Mouse (Mus musculus): ENCODE results near the gene Tnni3k. TPM values are rescaled to one million over a fixed set of nuclear protein-coding genes. Genes with fewer than 3 reads are reported as not detected.
A peak's percentile ranks its signal among the peaks of the same experiment; 100 is the strongest.

The Tnni3k gene
- polyA plus RNA-seq, 1 experiment from 2014 or later = 0.10 TPM

DNA sequence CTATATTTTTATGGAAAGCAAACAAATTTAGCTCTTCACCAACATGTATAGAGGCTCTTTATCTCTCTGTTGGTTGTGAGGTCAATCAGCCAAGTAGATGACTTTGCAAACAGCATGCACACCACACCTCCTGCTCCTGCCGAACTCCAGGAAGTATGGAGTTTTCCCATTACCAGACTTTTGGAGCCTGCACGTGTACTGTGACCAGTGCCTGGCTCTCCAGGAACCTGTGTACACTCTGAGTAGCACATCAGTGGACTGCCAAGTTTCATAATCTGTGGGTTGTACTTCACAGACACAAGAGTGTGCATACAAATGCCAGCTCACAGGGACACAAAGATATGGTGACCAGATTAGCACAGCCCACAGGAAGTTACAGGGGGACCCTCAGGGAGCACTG lies 84.2 kb downstream of the Tnni3k start:
- Histone ChIP-seq H3K4me3 (ENCODE audit: low read length) (no peak overlapping the region), H3K27ac (ENCODE audit: low read depth, low read length) (no peak overlapping the region), H3K9ac (ENCODE audit: low read depth, low read length) (no peak overlapping the region), H3K9me3 (ENCODE audit: control insufficient read depth, low read length) (no peaks in the 10 kb centered on the region), H3K4me1 (ENCODE audit: control insufficient read depth, insufficient read depth, low read depth, low read length) (no peaks in the 10 kb centered on the region), H3K36me3 (ENCODE audit: control insufficient read depth, insufficient read depth, low read length) (no peaks in the 10 kb centered on the region), H3K4me2 (ENCODE audit: low read length) (no peak overlapping the region), H3K27me3 (replicated peaks; ENCODE audit: control insufficient read depth, insufficient read depth, low read length) (no peaks in the 10 kb centered on the region)
- no peak for ATAC-seq
- WGBS = 77% methylated on average over 2 of the region's 2 CpGs

DNA sequence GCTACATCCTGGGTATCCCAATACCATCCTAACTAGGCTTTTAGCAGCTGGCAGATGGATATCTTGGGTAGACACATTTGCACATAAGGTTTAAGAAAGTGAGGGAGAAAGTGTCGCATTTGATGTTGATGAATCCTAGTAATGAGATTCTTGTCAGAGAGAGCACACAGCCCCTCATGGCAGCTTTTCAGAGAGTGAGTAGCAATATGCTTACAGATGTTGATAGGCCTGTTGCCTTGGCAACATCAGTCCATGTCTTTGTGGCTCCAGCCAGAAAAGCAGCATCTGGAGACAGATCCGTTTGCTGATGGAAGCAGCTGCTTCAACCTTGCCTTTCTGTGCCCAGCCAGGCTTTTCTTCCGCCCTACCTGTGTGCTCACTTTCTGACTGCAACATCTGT lies 93.9 kb downstream of the Tnni3k start:
- ATAC-seq = peak; percentile 85
- Histone ChIP-seq H3K9me3 (ENCODE audit: control insufficient read depth, low read length) (peaks cover 4% of the 10 kb centered on the region), H3K27me3 (replicated peaks; ENCODE audit: control insufficient read depth, insufficient read depth, low read length) (no peaks in the 10 kb centered on the region), H3K27ac (ENCODE audit: low read depth, low read length) (0 out of 2 replicates have a peak overlapping the region, but pooled peaks have one; percentile 48), H3K9ac (ENCODE audit: low read depth, low read length) (no peak overlapping the region), H3K4me1 (ENCODE audit: control insufficient read depth, insufficient read depth, low read depth, low read length) (no peaks in the 10 kb centered on the region; the same call in none of the 2 replicates), H3K36me3 (ENCODE audit: control insufficient read depth, insufficient read depth, low read length) (no peaks in the 10 kb centered on the region), H3K4me2 (ENCODE audit: low read length) (no peak overlapping the region), H3K4me3 (ENCODE audit: low read length) (no peak overlapping the region)
- WGBS = 40% methylated on average over 3 of the region's 3 CpGs

DNA sequence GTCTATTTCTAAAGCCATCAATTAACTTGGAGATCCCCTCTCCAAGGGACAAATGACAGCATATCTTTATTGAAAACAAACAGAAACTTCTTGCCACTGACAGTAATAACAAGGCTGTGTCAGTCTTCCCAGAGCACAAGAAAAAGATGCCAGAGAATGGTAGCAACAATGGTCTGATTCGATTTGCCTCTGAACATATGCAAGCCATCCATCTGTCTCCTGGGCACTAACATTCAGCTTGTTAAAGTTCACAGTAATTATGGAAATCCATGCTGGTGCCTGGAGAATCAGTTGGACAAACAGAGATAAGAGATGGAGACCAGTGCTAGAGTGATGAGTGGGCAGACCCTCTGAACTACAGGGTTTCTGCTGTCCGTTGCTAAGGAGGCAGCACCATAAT lies 102.1 kb downstream of the Tnni3k start:
- no peaks in the 10 kb centered on the region for H3K9me3 ChIP-seq (ENCODE audit: control insufficient read depth, low read length)
- H3K9ac ChIP-seq (ENCODE audit: low read depth, low read length) = no peak overlapping the region
- H3K36me3 ChIP-seq (ENCODE audit: control insufficient read depth, insufficient read depth, low read length) = no peaks in the 10 kb centered on the region
- H3K4me1 ChIP-seq (ENCODE audit: control insufficient read depth, insufficient read depth, low read depth, low read length) = no peaks in the 10 kb centered on the region
- no peak overlapping the region for H3K4me2 ChIP-seq (ENCODE audit: low read length)
- no peak overlapping the region for H3K4me3 ChIP-seq (ENCODE audit: low read length)
- H3K27ac ChIP-seq (ENCODE audit: low read depth, low read length) = no peak overlapping the region
- H3K27me3 ChIP-seq (replicated peaks; ENCODE audit: control insufficient read depth, insufficient read depth, low read length) = no peaks in the 10 kb centered on the region
- no peak for ATAC-seq
- 45% methylated on average over 2 of the region's 2 CpGs for WGBS

DNA sequence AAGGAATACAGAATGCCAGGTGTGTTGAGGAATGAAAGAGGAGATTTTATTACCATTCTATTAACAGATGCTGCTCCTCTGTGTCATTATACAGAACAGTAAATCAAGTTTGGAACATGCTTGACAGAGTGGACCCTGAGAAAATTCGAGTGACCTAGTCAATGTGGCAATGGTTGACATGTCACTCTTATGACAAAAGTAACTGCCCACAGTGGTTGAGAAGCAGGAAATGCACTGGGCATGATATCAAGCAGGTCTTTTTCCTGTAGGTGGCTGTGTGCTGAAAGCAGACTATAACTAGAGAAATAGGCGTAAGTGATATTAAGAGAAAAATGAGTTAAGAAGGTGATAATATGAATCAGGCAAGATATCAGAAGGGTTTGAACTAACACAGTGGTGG lies 105.7 kb downstream of the Tnni3k start:
- no peak for ATAC-seq
- H3K27ac ChIP-seq (ENCODE audit: low read depth, low read length) = no peak overlapping the region
- whole genome bisulfite sequencing = 78% methylated on average over 2 of the region's 2 CpGs
- H3K9me3 ChIP-seq (ENCODE audit: control insufficient read depth, low read length) = no peaks in the 10 kb centered on the region
- H3K9ac ChIP-seq (ENCODE audit: low read depth, low read length) = no peak overlapping the region
- H3K4me1 ChIP-seq (ENCODE audit: control insufficient read depth, insufficient read depth, low read depth, low read length) = no peaks in the 10 kb centered on the region
- no peak overlapping the region for H3K4me2 ChIP-seq (ENCODE audit: low read length)
- no peaks in the 10 kb centered on the region for H3K27me3 ChIP-seq (replicated peaks; ENCODE audit: control insufficient read depth, insufficient read depth, low read length)
- no peaks in the 10 kb centered on the region for H3K36me3 ChIP-seq (ENCODE audit: control insufficient read depth, insufficient read depth, low read length)
- H3K4me3 ChIP-seq (ENCODE audit: low read length) = no peak overlapping the region

DNA sequence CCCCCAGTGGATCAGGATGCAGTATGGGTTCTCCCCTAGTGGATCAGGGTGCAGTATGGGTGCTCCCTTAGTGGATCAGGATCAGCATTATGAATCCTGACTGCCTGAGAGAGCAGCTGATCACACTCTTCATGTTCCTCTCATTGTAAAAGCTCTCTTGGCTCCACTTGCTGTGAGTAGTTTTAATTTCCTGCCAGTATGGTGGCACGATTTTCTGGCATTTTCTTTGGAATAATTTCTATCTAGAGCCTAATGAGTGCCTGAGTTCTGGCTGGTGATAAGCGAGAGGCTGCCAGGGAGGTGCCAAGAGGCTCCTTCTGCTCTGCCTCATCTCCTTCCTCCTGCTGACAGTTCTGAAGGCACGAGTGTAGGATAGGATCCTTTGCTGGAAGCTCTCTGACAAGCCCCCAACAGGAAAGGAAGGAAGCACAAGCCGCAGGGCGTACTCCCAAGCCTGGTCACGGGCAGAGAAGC lies 109.5 kb downstream of the Tnni3k start:
- WGBS = 75% methylated on average over 6 of the region's 6 CpGs

DNA sequence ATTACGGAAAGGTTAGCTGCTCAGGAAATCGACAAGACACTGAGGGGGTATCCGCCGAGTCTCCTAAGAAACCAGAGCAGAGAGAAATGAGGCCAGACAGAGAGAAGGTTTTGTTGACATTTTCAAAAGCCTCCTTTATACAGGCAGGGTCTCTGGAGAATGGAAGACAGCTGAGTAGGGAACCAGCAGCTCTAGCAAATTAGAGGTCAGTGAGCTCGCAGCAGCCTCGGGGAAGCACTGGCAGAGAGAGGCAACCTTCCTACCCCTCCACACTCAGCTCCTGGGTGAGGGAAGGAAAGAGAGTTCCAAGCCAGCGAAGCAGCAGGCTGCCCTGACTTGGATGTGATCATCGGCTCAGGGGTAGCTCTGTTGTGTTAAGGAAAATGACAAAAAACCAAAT lies 127.5 kb downstream of the Tnni3k start:
- Histone ChIP-seq H3K9ac (ENCODE audit: low read depth, low read length) (no peak overlapping the region), H3K27ac (ENCODE audit: low read depth, low read length) (no peak overlapping the region), H3K4me1 (ENCODE audit: control insufficient read depth, insufficient read depth, low read depth, low read length) (peaks cover 2% of the 10 kb centered on the region; the same call in 1 of the 2 replicates), H3K4me3 (ENCODE audit: low read length) (no peak overlapping the region), H3K36me3 (ENCODE audit: control insufficient read depth, insufficient read depth, low read length) (no peaks in the 10 kb centered on the region), H3K9me3 (ENCODE audit: control insufficient read depth, low read length) (no peaks in the 10 kb centered on the region), H3K27me3 (replicated peaks; ENCODE audit: control insufficient read depth, insufficient read depth, low read length) (no peaks in the 10 kb centered on the region), H3K4me2 (ENCODE audit: low read length) (0 out of 2 replicates have a peak overlapping the region, but pooled peaks have one; percentile 11)
- 30% methylated on average over 8 of the region's 8 CpGs for WGBS
- ATAC-seq = peak; percentile 76

More for the DNA sequence above, 109.5 kb downstream of the Tnni3k start:
- Histone ChIP-seq H3K4me2 (ENCODE audit: low read length) (no peak overlapping the region), H3K9ac (ENCODE audit: low read depth, low read length) (no peak overlapping the region), H3K9me3 (ENCODE audit: control insufficient read depth, low read length) (no peaks in the 10 kb centered on the region), H3K27ac (ENCODE audit: low read depth, low read length) (no peak overlapping the region), H3K36me3 (ENCODE audit: control insufficient read depth, insufficient read depth, low read length) (no peaks in the 10 kb centered on the region), H3K4me1 (ENCODE audit: control insufficient read depth, insufficient read depth, low read depth, low read length) (no peaks in the 10 kb centered on the region), H3K4me3 (ENCODE audit: low read length) (no peak overlapping the region), H3K27me3 (replicated peaks; ENCODE audit: control insufficient read depth, insufficient read depth, low read length) (no peaks in the 10 kb centered on the region)
- peak; percentile 75 for ATAC-seq

GRCm38 (mm10) chr3:154924936-154925335 lies 130.3 kb downstream of the Tnni3k start:
- no peak overlapping the region for H3K9ac ChIP-seq (ENCODE audit: low read depth, low read length)
- no peaks in the 10 kb centered on the region for H3K9me3 ChIP-seq (ENCODE audit: control insufficient read depth, low read length)
- no peak overlapping the region for H3K4me3 ChIP-seq (ENCODE audit: low read length)
- 94% methylated on average over 8 of the region's 8 CpGs for WGBS
- H3K27me3 ChIP-seq (replicated peaks; ENCODE audit: control insufficient read depth, insufficient read depth, low read length) = no peaks in the 10 kb centered on the region
- no peak overlapping the region for H3K4me2 ChIP-seq (ENCODE audit: low read length)
- H3K27ac ChIP-seq (ENCODE audit: low read depth, low read length) = no peak overlapping the region
- no peaks in the 10 kb centered on the region for H3K36me3 ChIP-seq (ENCODE audit: control insufficient read depth, insufficient read depth, low read length)
- H3K4me1 ChIP-seq (ENCODE audit: control insufficient read depth, insufficient read depth, low read depth, low read length) = peaks cover 2% of the 10 kb centered on the region; the same call in 1 of the 2 replicates
- no peak for ATAC-seq

DNA sequence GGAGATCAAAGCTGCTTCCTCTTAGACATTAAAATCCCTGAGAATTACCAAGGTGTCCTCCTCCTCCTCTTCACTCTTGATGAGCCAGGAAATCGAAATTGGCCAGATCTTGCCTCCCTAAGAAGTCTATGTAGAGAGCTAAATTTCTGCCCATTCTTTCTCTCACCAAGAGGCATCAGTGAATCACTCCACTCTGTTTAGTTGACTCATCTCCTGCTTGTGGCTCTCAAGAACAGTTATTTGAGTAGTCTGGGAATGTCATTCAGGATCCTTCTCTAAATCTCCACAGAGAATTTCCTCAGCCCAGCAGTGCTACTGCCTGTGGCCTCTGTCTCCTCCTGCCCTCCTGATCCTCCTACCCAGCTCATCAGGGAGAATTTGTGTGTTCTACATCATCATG lies 139.6 kb downstream of the Tnni3k start:
- Histone ChIP-seq H3K27ac (ENCODE audit: low read depth, low read length) (no peak overlapping the region), H3K9ac (ENCODE audit: low read depth, low read length) (no peak overlapping the region), H3K4me2 (ENCODE audit: low read length) (no peak overlapping the region), H3K36me3 (ENCODE audit: control insufficient read depth, insufficient read depth, low read length) (no peaks in the 10 kb centered on the region), H3K9me3 (ENCODE audit: control insufficient read depth, low read length) (no peaks in the 10 kb centered on the region), H3K4me3 (ENCODE audit: low read length) (no peak overlapping the region), H3K27me3 (replicated peaks; ENCODE audit: control insufficient read depth, insufficient read depth, low read length) (no peaks in the 10 kb centered on the region), H3K4me1 (ENCODE audit: control insufficient read depth, insufficient read depth, low read depth, low read length) (no peaks in the 10 kb centered on the region)
- WGBS = 61% methylated on average over 1 of the region's 1 CpGs
- no peak for ATAC-seq

DNA sequence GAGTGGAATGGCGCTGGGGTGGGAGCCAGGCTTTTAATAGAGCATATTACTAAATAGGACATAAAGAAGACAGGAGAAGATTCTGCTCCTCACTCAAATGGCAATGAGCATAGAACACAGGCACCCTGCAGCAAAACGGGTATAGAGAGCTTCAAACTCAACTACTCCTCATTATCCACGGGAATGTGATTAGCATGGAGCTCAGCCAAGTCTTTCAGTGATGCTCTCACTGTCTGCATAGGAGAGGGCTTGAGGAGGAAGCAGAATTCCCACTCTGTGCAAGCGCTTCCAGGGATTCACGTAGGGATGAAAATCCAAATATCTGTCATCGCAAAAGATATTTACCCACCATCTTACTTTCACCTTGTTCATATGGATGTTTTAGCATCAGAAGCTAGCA lies 141.6 kb downstream of the Tnni3k start:
- Histone ChIP-seq H3K27ac (ENCODE audit: low read depth, low read length) (no peak overlapping the region), H3K9ac (ENCODE audit: low read depth, low read length) (no peak overlapping the region), H3K27me3 (replicated peaks; ENCODE audit: control insufficient read depth, insufficient read depth, low read length) (no peaks in the 10 kb centered on the region), H3K9me3 (ENCODE audit: control insufficient read depth, low read length) (no peaks in the 10 kb centered on the region), H3K4me1 (ENCODE audit: control insufficient read depth, insufficient read depth, low read depth, low read length) (no peaks in the 10 kb centered on the region), H3K36me3 (ENCODE audit: control insufficient read depth, insufficient read depth, low read length) (no peaks in the 10 kb centered on the region), H3K4me2 (ENCODE audit: low read length) (no peak overlapping the region), H3K4me3 (ENCODE audit: low read length) (no peak overlapping the region)
- 59% methylated on average over 6 of the region's 6 CpGs for WGBS
- ATAC-seq = no peak

- H3K4me3 ChIP-seq (ENCODE audit: low read length) = no peak overlapping the region
- no peaks in the 10 kb centered on the region for H3K36me3 ChIP-seq (ENCODE audit: control insufficient read depth, insufficient read depth, low read length)
- 74% methylated on average over 7 of the region's 7 CpGs for WGBS
These were observed 158.5 kb downstream of the Tnni3k start for GRCm38 (mm10) chr3:154896737-154897136.

More at GRCm38 (mm10) chr3:154896737-154897136, 158.5 kb downstream of the Tnni3k start:
- Histone ChIP-seq H3K9ac (ENCODE audit: low read depth, low read length) (no peak overlapping the region), H3K4me1 (ENCODE audit: control insufficient read depth, insufficient read depth, low read depth, low read length) (no peaks in the 10 kb centered on the region), H3K27me3 (replicated peaks; ENCODE audit: control insufficient read depth, insufficient read depth, low read length) (no peaks in the 10 kb centered on the region), H3K4me2 (ENCODE audit: low read length) (no peak overlapping the region), H3K27ac (ENCODE audit: low read depth, low read length) (no peak overlapping the region), H3K9me3 (ENCODE audit: control insufficient read depth, low read length) (no peaks in the 10 kb centered on the region)
- ATAC-seq = no peak
